Mouse (Mus musculus) megakaryocyte, embryonic 14.5 days (primary cell): ENCODE data around the gene Gtsf1.

Experiments used
- FLI1 ChIP-seq: IDR thresholded peaks from 2 replicates; pipeline ENCODE4 v1.6.1; 2012; ENCODE audit warnings: low read length, inconsistent platforms, mixed read lengths
- GATA1 ChIP-seq: IDR thresholded peaks from 3 replicates; pipeline ENCODE4 v1.6.1; 2012; ENCODE audit warnings: mixed read lengths, low read length, inconsistent platforms, borderline replicate concordance

- TF ChIP-seq FLI1 (no peak), GATA1 (no peak)
These were observed 43.5 kb upstream of the Gtsf1 start for GRCm38 (mm10) chr15:103473769-103474168.
